Mouse (Mus musculus) olfactory bulb, adult 2 months (tissue): ENCODE results near the gene Rab3a.

Source experiments
- CTCF ChIP-seq: fragments of 200-500 bp; IDR thresholded peaks from 2 replicates; pipeline ENCODE4 v1.5.1; 2012; ENCODE audit warnings: low read depth, mild to moderate bottlenecking, low read length, moderate library complexity; ENCODE audit not compliant: insufficient read depth
- POLR2A ChIP-seq: fragments of 200-500 bp; IDR thresholded peaks from 2 replicates; pipeline ENCODE4 v1.6.1; 2012; ENCODE audit warnings: mild to moderate bottlenecking, low read depth, low read length, moderate library complexity; ENCODE audit not compliant: insufficient read depth

- TF ChIP-seq CTCF (no peak), POLR2A (no peak)
These were observed 15.4 kb downstream of the Rab3a start for GRCm38 (mm10) chr8:70769858-70770257.
